Mouse (Mus musculus): ENCODE measurements around the gene Tnfrsf12a.
A peak's percentile ranks its signal among the peaks of the same experiment; 100 is the strongest.

Gene Tnfrsf12a

GRCm38 (mm10) chr17:23677236-23677679 lies at the start of gene Tnfrsf12a:
Gene Tnfrsf12a (minus strand): TSS chr17:23677468.
- DNase-seq, result peak; percentile 94

- DNase-seq, result peak; percentile 84
These were observed 49.5 kb upstream of the Tnfrsf12a start for GRCm38 (mm10) chr17:23726758-23727142.

GRCm38 (mm10) chr17:23725999-23726757 lies 48.9 kb upstream of the Tnfrsf12a start, which contains the start of gene Pkmyt1:
Gene Pkmyt1 (plus strand): TSS chr17:23726336.
- DNase-seq, result peak; percentile 96

- DNase-seq, result no peak
These were observed 48.2 kb upstream of the Tnfrsf12a start for GRCm38 (mm10) chr17:23725477-23725876.

- DNase-seq, result no peak
These were observed 45.3 kb upstream of the Tnfrsf12a start, which contains the start of gene 1520401A03Rik for GRCm38 (mm10) chr17:23722376-23723125. Gene 1520401A03Rik (minus strand): TSS chr17:23722783.

- no peak for DNase-seq
These were observed 44.6 kb upstream of the Tnfrsf12a start for GRCm38 (mm10) chr17:23721886-23722285.

DNA sequence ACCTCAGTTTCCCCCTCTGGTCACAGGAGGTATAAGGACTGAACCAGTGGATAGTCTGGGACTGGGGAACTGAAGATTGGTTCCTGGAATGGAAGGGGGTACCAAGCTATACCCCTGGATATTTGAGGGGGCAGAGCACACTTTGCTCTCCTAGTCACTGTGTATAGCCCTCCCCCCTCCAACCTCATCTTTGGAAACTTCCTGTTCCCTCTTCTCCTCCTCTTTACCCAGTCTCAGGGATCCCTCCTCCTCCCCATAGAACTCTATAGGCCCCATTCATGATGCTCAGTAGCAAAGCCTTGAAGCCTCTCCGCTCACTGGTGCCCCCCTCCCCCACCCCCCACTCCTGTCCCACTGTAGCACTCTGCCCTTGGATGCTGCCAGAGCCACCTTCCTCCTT lies 42.2 kb upstream of the Tnfrsf12a start:
- DNase-seq, result no peak

DNA sequence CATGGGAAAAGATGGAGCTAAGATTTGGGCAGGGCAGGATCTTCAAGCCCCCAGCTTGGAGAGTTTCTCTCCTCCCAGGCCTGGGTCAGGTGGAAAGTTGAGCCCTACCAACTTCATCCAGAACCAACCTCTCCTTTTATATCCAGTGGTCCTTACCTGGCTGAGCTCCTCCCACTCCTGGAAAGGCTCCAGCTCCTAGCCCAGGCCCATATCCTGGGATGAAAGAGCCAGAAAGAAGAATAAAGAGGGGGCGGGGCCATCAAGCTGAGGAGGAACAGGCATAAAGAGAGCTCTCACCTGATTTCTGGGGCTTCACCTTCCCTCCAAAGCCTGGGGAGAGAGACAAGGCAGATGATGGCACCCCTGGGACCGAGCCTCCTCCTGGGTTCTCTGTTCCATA lies 39.7 kb upstream of the Tnfrsf12a start:
- no peak for DNase-seq

DNA sequence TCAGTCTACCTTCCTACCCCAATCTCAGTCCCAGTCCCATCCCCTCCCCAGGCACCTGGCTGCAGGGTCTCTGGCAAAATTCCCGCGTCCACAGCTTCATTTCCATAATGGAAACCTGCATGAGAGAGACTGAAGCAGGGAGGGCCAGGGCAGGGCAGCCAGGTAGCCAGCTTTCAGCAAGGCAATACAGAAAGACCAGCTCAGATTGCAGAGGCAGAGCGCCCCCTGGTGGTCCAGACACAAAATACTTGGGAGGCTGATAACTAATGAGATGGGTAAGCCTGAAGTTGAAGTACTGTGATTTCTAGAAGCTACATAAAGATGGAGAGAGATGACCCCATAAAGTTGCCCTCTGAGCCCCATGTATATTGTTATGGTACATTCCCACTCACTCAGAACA lies 28.9 kb upstream of the Tnfrsf12a start:
- peak; percentile 81 for DNase-seq

- DNase-seq, result no peak
These were observed 28.3 kb upstream of the Tnfrsf12a start for GRCm38 (mm10) chr17:23705525-23706104.

GRCm38 (mm10) chr17:23704741-23705140 lies 27.5 kb upstream of the Tnfrsf12a start:
- DNase-seq, result no peak

GRCm38 (mm10) chr17:23703301-23703700 lies 26.0 kb upstream of the Tnfrsf12a start:
- no peak for DNase-seq

GRCm38 (mm10) chr17:23700079-23700478 lies 22.8 kb upstream of the Tnfrsf12a start:
- DNase-seq, result peak; percentile 97

DNA sequence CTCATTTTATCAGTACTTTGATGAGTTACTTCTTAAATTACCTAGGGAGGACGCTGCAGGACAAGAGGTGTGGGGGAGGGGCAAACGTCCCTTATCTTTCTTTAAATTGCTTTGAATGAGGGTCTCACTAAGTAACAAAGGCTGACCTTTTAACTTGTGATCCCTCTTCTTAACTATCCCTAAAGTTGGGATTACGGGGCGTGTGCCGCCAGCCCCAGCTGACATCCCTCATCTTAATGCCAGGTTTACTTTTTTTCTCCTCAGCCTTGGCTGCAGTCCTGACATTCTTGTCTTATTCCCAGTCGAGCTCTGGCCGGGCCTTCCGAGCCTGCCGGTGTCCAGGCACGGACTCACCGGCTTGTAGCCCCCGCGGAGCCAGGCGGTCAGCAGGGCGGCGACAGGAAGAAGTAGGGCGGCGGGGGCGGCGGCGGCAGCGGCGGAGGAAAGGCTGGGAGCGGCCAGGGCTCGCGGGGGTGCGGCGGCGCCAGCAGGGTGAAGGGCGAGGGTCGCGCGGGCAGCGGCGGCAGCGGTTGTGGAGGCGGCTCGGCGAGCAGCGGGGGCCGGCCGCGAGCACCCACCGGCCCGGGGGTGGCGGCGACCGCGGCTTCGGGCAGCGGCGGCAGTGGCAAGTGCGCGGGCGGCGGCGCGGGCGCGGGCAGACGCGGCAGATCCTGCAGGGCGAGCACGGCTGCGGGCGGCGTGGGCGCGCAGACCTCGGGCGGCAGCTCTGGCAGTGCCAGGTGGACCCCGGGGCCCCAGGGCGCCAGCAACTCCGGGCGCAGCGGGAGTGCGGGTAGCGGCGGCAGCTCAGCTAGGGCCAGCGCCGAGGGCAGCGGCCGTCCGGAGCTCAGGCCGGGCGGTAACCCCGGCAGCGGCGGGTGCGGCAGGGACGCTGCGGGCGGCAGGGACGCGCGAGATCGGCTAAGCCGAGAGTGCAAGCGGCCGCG lies 22.1 kb upstream of the Tnfrsf12a start:
- peak; percentile 57 for DNase-seq

GRCm38 (mm10) chr17:23695801-23696200 lies 18.5 kb upstream of the Tnfrsf12a start:
- no peak for DNase-seq

DNA sequence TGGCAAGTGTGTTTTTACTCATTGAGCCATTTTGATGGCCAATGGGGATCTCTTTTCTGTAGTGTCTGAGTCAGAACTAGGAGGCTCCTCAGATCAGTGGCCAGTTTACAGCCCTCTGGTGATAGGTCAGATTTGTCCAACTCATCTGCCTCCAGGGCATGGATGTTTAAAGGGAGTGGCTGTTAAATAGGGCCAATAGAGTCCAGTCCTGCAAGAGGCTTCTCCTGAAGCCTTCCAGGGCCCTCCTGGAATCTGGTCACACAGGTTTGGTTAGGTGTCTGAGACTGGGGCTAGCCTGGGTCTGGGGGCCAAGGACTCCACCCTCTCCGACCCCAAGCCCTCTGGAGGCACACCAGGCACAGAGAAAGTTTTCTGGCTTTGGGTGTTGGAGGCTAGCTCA lies 17.2 kb upstream of the Tnfrsf12a start:
- no peak for DNase-seq

DNA sequence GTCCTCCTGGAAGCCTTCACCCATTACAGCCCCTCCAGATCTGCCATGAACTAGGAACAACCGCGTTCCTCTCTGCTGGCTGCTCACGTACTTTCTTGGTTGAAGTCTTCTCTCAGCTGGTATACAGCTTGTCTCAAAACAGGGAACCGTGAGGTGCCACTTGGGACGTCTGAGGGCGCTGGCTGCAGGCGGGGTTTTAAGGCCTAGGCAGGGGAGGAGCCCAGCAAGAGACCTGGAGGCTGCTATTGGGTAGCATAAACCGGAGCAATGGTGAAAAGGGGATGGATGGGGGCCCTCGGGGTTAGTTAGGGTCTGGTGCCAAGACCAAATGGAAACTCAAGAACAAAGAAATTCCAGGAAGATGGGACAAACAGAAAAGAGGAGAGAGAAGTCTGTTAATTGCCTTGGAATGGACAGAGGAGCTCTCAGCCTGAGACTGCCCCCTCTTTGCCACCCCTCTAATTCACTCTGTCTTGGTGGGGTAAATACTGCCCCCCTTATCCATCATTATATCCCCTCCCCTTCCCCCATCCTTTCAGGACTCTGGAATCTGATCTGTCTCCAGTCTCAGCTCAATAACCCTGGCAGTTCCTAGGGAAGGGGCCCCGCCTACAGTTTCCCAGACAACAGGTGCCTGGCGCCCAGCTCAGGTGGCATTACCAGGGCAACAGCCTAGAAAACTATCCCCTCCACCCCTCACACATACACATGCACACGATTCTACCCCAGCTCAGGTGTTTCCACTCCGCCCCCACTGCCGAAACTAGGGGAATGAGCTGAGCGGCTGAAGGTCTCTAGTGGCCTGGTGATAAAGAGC lies 6.8 kb upstream of the Tnfrsf12a start, which contains the start of gene Cldn9:
Gene Cldn9 (minus strand): TSS at position 171 of the 817 bp plus-strand sequence.
- DNase-seq, result no peak

- DNase-seq, result no peak
These were observed 6.0 kb upstream of the Tnfrsf12a start for GRCm38 (mm10) chr17:23683226-23683625.

- no peak for DNase-seq
These were observed 5.3 kb upstream of the Tnfrsf12a start for GRCm38 (mm10) chr17:23682530-23682929.

- no peak for DNase-seq
These were observed 4.8 kb upstream of the Tnfrsf12a start for GRCm38 (mm10) chr17:23682092-23682491.

GRCm38 (mm10) chr17:23681086-23681485 lies 3.8 kb upstream of the Tnfrsf12a start:
- peak; percentile 20 for DNase-seq
